Mouse (Mus musculus) natural killer cell, adult 2 months (primary cell): ENCODE results near the gene Stat2.
"Not testable (repeated sequence)": the region's sequence is repeated elsewhere in the genome, so short reads cannot be mapped to it uniquely, and the experiment has no call there.

Experiments
- DNase-seq, 2 experiments: peaks; one replicate each; pipeline ENCODE4 v3.0.0; 2022; ENCODE audit warnings: low spot score in 2 of 2

The Stat2 gene

GRCm38 (mm10) chr10:128298243-128298642 lies 27.9 kb downstream of the Stat2 start:
- DNase-seq = no peak

DNA sequence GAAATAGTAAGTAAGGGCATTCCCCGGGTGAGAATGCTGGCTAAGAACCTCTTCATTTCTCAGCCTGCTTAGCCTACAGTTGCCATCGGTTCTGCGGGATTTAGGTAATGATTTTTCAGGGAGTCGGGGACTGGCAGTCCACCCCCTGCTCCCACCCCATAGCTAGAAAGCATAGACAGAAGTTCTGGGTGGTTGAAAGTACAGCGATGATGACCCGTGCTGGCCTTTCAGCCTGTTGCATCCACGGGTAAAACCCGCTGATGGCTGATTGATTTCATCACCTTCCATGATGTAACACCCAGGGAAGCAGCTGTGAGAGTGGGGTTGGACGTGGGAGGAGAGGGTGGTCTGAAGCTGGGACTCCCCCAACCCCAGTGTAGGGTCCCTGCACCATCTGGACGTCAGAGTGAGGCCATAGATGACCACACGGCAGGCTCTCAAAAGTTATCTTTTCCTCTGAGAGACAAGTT lies 28.4 kb downstream of the Stat2 start, which contains the start of gene Il23a:
Gene Il23a, minus strand, starts transcription at position 51 of the 470 bp plus-strand sequence.
- no peak for DNase-seq

GRCm38 (mm10) chr10:128302357-128302756 lies 32.0 kb downstream of the Stat2 start:
- no peak for DNase-seq

DNA sequence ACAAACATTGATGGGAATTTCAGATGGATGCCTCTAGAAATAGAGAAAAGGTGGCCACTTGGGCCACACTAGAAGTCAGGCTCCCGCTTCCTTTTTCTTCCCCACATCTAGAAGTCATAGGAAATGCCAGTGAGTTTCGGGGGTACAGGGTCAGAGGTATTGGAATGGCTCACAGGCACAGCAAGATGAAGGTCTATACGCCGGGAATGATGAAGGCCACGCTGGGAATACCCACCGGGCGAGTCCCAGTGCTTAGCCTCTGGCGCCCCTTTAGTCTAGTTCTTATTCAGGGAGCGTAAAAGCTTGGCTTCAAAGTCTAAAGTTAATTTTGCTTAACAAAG lies 32.4 kb downstream of the Stat2 start:
- no peak for DNase-seq

- DNase-seq = peak; percentile 100
Observed at GRCm38 (mm10) chr10:128303126-128304021, 33.0 kb downstream of the Stat2 start, which contains the start of gene Pan2. Pan2 (plus strand) TSS chr10:128303335.

DNA sequence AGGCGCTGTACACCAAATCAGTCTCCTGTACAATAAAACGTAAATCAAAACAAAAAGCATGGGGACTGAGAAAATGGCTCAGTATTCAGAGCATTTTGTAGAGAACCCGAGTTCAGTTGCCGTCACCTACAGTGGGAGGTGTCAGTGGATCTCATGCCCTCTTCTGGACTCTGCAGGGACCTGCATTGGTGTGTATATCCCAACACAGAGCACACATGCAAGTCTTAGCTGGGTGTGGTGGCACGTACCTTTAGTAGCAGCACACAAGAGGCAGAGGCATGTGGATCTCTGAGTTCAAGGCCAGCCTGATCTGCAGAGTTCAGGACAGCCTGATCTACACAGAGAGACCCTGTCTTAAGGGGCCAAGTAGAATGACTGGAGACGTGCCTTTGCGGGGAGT lies 39.3 kb downstream of the Stat2 start:
- DNase-seq = no peak

DNA sequence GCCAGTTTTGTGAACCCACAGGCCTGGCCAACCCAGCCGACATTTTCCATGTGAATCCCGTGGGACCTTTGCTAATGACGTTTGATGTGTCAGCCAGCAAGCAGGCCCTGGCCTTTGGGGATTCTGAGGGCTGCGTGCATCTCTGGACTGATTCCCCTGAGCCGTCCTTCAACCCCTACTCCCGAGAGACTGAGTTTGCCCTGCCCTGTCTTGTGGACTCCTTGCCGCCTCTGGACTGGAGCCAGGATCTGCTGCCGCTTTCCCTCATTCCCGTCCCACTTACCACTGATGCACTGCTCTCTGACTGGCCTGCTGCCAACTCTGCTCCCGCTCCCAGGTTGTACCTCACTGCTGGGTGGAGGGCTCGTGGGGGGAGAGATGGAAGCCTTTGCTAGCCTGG lies 39.8 kb downstream of the Stat2 start:
- DNase-seq = no peak

DNA sequence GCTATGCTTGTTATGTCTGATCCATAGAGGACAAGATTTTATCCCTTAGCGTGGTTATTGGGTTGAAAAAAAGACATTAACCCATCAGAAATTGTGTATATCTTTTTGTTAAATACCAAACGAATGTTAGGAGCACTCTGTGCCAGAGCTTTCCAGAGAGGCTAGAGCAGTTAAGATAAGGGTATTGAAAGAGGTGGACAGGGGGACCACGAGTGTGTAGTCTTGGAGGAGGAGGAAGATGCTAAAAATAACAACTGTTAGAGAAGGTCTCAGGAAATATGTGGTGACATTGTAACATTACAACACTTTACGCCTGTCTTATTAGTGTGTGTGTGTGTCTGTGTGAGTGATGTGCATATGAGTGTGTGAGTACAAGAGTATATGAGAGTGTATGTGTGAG lies 40.5 kb downstream of the Stat2 start:
- no peak for DNase-seq

DNA sequence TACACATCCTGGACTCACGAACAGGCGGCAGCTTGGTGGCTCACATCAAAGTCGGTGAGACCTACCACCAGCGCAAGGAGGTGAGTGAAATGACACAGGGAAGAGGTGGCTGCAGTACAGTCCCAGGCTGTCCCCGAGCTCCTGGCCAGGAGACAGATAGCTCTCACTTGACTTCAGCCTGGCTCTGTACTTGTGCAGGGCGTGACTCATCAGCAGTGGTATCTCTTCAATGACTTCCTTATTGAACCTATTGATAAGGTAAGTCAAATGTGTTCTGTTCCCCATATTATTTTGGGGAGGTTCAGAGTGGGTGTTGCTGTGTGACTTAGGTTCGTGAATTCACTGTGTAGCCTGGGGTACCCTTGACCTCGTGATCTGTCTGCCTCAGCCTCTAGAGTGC lies 45.2 kb downstream of the Stat2 start:
- no peak for DNase-seq

- DNase-seq = no peak
Observed at GRCm38 (mm10) chr10:128321641-128322040, 51.3 kb downstream of the Stat2 start.

DNA sequence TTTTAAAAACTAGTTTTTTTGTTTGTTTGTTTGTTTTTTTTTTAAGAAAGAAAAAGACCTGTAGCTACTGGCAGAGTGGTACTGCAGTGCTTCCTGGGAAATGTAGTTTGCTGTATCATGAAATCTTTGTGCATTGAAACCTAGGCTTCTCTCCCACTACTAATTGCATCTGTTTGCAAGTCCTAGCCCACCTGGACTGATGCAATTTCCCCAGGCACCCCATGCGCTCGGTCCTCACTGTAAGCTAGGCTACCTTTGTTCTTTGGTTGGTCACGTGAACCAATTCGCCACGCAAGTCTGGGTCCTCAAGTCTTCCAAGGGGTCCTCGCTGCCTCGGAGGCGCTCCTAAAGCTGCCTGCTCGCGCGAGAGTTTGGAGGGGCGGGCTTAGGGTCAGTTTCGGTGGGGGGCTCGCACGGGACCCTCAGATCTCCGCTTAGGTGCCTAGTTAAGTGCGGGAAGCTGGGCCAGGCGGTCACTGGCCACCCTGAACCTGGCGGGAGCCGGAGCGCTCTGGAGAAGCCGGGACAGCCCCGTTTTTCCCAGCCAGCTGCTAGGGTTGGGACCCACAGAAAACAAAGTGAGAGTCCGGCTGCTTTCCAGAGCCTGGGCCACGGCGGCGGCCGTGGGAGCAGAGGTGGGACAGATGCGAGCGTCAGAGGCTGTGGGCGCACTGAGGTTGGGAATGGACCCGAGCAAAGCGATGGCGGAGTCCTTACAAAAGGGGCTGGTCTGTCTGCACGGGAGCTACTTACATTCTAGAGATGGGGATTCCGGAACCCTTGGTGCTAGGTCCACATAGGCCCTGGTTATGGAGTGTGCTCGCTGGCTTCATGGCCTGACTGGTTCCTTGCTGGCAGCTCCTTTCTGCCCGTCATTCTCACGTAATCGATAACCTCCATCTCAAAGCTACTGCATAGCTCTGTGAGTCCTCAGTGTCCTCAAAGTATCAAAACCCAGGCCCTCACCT lies 52.1 kb downstream of the Stat2 start, which contains the start of gene Cnpy2:
Gene Cnpy2, plus strand, starts transcription at position 319 of the 968 bp plus-strand sequence.
- peak; percentile 74 to 80 for DNase-seq

DNA sequence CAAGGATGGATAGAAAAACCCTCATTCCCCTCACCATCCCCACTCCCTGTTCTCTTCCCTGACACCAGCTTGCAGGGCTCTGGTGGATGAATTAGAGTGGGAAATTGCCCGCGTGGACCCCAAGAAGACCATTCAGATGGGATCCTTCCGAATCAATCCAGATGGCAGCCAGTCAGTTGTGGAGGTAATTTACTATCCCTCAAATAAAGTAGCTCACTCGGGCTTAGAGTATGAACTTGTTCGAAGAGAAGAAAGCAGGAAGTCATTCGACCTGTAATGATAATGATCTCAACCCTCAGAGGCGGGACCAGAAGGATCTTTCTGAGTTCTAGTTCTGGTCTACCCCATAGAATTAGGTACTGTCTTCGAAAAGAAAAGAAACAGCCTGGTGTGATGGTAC lies 53.2 kb downstream of the Stat2 start:
- no peak for DNase-seq

- no peak for DNase-seq
Observed at GRCm38 (mm10) chr10:128326825-128327224, 56.5 kb downstream of the Stat2 start.

GRCm38 (mm10) chr10:128327610-128328009 lies 57.3 kb downstream of the Stat2 start:
- DNase-seq = no peak

GRCm38 (mm10) chr10:128332358-128333249 lies 62.2 kb downstream of the Stat2 start:
- not testable (repeated sequence) for DNase-seq

DNA sequence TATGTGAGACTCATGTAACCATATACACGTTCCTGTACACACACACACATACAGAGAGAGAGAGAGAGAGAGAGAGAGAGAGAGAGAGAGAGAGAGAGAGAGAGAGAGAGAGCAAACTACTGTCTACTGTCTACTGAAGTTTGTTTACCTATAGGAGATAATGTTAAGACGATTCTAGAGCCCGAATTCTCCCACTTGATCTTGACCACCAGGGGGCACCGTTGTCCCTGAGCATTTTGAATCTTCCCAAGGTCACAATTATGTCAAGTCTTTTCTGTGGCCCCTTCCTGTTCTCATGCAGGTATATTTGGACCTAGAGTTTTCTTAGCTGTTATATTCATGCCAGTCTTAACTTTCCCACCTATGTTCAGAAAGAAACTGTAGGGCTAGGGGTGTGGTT lies 65.2 kb downstream of the Stat2 start:
- peak; percentile 73 to 86 for DNase-seq

DNA sequence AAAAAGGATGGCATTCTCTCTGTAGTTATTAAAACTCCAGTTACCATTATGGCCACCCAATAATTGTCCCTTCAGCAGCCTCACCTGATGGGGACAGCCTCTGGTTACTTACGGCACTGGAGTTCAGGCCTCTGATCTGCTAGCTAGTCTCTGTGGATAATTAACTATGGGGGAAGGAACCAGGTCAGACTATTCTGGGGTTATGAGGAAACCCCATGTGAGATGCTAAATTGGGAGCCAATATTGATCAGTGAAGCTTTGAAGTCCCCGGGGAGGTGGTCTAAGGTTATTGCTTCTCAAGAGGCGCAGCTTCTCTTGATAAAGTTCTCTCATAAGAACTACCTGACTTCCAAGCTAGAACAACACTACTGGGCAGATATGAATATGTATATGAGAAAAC lies 65.8 kb downstream of the Stat2 start:
- DNase-seq = no peak

DNA sequence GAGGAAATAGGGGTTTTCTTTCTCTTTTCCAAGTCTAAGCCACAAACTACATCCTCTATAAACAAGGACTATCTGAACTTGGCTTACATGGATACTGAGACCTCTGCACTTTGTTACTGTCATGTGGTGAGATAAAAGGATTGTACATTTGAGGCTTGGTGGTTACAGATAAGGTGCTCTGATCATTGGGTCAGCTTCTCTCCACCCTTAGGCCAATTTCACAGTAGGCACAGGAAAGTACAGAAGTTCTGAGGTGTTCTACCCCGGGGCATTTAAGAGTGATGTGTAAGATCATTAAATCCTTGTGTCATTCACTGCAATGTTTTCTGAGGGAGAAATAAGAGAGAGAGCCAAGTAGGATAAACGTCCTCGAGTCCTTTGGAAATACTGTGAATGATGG lies 66.2 kb downstream of the Stat2 start:
- DNase-seq = no peak

GRCm38 (mm10) chr10:128337306-128338181 lies 67.2 kb downstream of the Stat2 start, which contains the start of gene Cs:
Cs (plus strand) TSS chr10:128337734.
- DNase-seq = peak; percentile 95 to 97

- peak in 1 of 2 experiments; percentile 24 for DNase-seq
Observed at GRCm38 (mm10) chr10:128338415-128338814, 68.1 kb downstream of the Stat2 start.
